Mouse (Mus musculus): ENCODE results near the gene Mab21l3.

GRCm38 (mm10) chr3:101829881-101830616 is 18.7 kb downstream of the Mab21l3 start:
- TF ChIP-seq CTCF (IDR thresholded peaks at IDR 0.05; ENCODE audit: control insufficient read depth, insufficient read depth, insufficient replicate concordance, low read depth, low read length): no peak
- TF ChIP-seq POLR2A (IDR thresholded peaks at IDR 0.05; ENCODE audit: control insufficient read depth, low read depth, low read length): no peak
